Mouse (Mus musculus): ENCODE results near the gene Trak1. TPM values are rescaled to one million over a fixed set of nuclear protein-coding genes. Genes with fewer than 3 reads are reported as not detected.

The Trak1 gene
- polyA plus RNA-seq, 1 experiment, result 41.5 TPM

DNA sequence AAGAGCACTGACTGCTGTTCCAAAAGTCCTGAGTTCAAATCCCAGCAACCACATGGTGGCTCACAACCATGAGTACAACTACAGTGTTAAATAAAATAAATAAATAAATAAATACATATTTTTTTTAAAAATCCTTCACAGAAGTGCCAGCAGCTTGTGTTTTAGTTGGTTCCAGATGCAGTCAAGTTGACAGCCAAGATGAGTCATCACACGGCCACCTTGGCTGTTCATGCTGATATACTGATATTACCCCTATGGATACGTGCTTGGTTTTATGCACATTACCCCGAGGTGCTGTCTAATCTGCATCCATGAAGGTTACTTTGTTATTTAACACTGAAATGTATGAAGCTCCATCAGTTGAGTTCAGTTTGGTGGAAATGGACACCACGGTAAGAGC is 214.6 kb downstream of the Trak1 start:
- TF ChIP-seq CTCF (IDR thresholded peaks at IDR 0.05; ENCODE audit: borderline replicate concordance, insufficient read depth, low read length) (no peak), POLR2A (IDR thresholded peaks at IDR 0.05; ENCODE audit: low read depth, low read length) (no peak)
- no peak overlapping the region for H3K4me3 ChIP-seq (ENCODE audit: insufficient read depth, low read length)

DNA sequence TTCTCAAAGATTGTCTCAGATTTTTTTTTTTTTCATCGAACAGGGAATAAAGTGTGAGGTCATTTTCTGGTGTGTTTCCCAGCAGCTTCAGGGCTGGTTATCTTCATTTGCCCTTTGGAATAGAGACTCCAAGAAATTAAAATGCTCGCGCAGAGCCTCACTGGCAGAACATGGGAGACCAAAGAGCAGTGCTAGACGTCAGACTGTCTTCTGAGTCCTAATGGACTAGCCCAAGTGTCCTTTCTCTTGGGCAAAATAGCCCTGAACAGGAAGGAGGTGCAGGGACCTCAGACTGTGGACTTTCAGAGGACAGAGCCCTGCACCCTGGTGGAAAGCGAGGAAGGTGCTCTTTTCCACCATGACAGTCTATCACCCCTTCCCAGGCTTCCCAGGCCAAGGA is 217.2 kb downstream of the Trak1 start:
- TF ChIP-seq CTCF (IDR thresholded peaks at IDR 0.05; ENCODE audit: borderline replicate concordance, insufficient read depth, low read length) (no peak), POLR2A (IDR thresholded peaks at IDR 0.05; ENCODE audit: low read depth, low read length) (no peak)
- Histone ChIP-seq H3K27ac (ENCODE audit: insufficient read depth, low read length) (no peak overlapping the region), H3K4me1 (ENCODE audit: control insufficient read depth, insufficient read depth, low read length) (no peaks in the 10 kb centered on the region), H3K4me3 (ENCODE audit: insufficient read depth, low read length) (no peak overlapping the region)

More for the DNA sequence above, 214.6 kb downstream of the Trak1 start:
- Histone ChIP-seq H3K4me1 (ENCODE audit: control insufficient read depth, insufficient read depth, low read length) (no peaks in the 10 kb centered on the region), H3K27ac (ENCODE audit: insufficient read depth, low read length) (no peak overlapping the region)

DNA sequence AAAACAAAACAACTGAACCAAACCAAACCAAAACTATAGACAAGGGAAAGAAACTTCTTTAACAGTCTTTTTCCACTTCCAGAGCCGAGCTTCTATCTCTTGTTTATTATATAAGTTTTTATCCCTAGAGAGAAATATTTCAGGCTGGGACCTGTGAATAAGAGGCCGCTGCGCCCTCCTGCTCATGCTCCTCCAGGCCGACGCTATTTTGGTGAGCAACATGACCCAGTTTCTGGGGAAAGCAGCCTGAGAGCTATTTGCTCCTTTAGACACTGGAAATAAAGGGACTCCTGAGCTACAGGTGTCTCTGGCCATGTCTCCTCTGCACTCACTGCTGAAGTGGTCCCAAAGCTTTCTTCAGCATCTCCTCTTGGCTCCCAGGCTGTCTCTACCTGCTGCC is 222.7 kb downstream of the Trak1 start:
- TF ChIP-seq POLR2A (IDR thresholded peaks at IDR 0.05; ENCODE audit: low read depth, low read length), result no peak
- no peak for TF ChIP-seq CTCF (IDR thresholded peaks at IDR 0.05; ENCODE audit: borderline replicate concordance, insufficient read depth, low read length)
- no peak overlapping the region for H3K4me3 ChIP-seq (ENCODE audit: insufficient read depth, low read length)
- H3K4me1 ChIP-seq (ENCODE audit: control insufficient read depth, insufficient read depth, low read length), result no peaks in the 10 kb centered on the region
- H3K27ac ChIP-seq (ENCODE audit: insufficient read depth, low read length), result no peak overlapping the region

Other genes starting within 250 kb of the Trak1 start
- gene Ulk4, start 20.3 kb upstream of the Trak1 start, polyA plus RNA-seq (2011; ENCODE audit: insufficient read length, low read depth, missing spikeins), result 2.5 and 4.6 TPM in 2 replicates
- 4.6 and 15.0 TPM in 2 replicates for gene Cck, start 198.2 kb downstream of the Trak1 start, polyA plus RNA-seq (2011; ENCODE audit: insufficient read length, low read depth, missing spikeins)